Mouse (Mus musculus): Measurements from ENCODE around the gene Zdhhc18. TPM values are rescaled to one million over a fixed set of nuclear protein-coding genes. Genes with fewer than 3 reads are reported as not detected.

Gene Zdhhc18
- polyA plus RNA-seq, 1 experiment from 2014 or later, result 5.9 TPM

DNA sequence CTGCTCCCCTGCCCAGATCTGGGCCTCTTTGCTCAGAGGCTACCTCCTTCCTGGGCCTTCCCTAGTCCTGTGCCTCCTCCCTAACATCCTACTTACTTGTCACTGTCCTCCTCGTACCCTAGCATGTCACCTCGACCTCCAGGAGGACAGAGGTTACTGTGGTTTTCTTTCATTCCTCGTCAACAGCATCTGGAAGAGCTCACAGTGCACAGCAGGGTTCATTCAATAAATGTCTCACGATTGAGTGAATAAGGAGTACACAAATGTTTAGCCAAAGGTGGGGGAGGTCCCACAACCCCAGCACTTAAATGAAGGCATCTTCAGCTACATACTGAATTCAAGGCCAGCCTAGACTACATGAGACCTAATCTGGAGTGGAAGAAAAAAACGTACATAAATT lies 23.7 kb downstream of the Zdhhc18 start:
- no peaks in the 10 kb centered on the region for H3K27me3 ChIP-seq
- no peaks in the 10 kb centered on the region for H3K9me3 ChIP-seq
- H3K27ac ChIP-seq, result no peak overlapping the region
- H3K36me3 ChIP-seq, result peaks cover 53% of the 10 kb centered on the region
- H3K9ac ChIP-seq, result no peak overlapping the region
- no peak overlapping the region for H3K4me2 ChIP-seq (replicated peaks)
- ATAC-seq (ENCODE audit: low FRiP score, low read depth), result no peak
- H3K4me1 ChIP-seq, result peaks cover 9% of the 10 kb centered on the region
- no peak overlapping the region for H3K4me3 ChIP-seq
- WGBS, result 55% methylated on average over 5 of the region's 5 CpGs

DNA sequence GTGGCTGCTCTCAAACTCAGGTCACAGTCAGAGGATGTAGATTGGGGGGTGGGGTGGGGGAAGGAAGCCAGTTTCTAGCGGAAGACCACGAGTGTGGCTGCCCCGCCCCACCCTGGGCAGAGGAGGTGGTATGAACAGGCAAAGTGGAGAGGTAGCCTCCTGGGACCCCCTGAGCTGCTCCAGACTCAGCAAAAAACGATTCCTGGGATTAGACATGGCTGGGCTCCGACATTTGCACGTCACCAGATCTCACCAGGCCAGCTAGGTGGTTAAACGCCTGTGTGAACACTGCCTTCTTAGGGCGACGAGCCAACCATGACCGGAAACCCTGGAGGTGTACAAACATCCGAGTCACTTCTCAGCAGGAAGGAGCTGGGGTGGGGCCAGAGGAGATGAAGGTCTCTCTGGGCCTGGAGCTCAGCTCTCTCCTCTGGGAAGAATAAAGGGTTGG lies 24.3 kb downstream of the Zdhhc18 start:
- no peak overlapping the region; the same call in 1 of the 2 replicates for H3K27ac ChIP-seq
- no peak overlapping the region for H3K9ac ChIP-seq
- ATAC-seq (ENCODE audit: low FRiP score, low read depth), result 0 out of 2 replicates have a peak, but pooled peaks have one; percentile 15
- H3K4me3 ChIP-seq, result no peak overlapping the region
- peaks cover 59% of the 10 kb centered on the region for H3K36me3 ChIP-seq
- 0 out of 2 replicates have a peak, but pooled peaks cover 4% of the 10 kb centered on the region for H3K4me1 ChIP-seq
- H3K9me3 ChIP-seq, result no peaks in the 10 kb centered on the region
- no peak overlapping the region for H3K4me2 ChIP-seq (replicated peaks)
- WGBS, result 64% methylated on average over 11 of the region's 11 CpGs
- H3K27me3 ChIP-seq, result no peaks in the 10 kb centered on the region

DNA sequence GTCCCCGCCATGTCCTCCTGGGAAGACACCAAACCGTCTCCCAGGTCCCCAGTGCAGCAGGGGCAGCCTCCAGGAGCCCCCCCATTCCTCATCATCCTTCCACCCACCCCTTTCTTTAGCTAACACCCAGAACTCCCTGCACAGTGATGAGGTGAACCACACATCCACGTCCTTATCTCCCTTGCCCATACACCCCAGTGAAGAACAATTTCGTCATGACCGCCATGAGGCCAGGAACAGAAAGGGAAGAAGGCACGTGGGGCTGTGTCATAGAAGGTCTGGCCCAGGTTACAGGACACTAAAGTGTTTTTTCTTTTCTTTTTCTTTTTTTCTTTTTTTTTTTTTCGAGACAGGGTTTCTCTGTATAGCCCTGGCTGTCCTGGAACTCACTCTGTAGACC lies 25.1 kb downstream of the Zdhhc18 start:
- Histone ChIP-seq H3K27ac (no peak overlapping the region), H3K4me1 (no peaks in the 10 kb centered on the region), H3K4me2 (replicated peaks) (no peak overlapping the region), H3K9me3 (no peaks in the 10 kb centered on the region), H3K27me3 (no peaks in the 10 kb centered on the region), H3K36me3 (peaks cover 67% of the 10 kb centered on the region), H3K4me3 (no peak overlapping the region), H3K9ac (no peak overlapping the region)
- 89% methylated on average over 7 of the region's 7 CpGs for WGBS
- no peak for ATAC-seq (ENCODE audit: low FRiP score, low read depth)

DNA sequence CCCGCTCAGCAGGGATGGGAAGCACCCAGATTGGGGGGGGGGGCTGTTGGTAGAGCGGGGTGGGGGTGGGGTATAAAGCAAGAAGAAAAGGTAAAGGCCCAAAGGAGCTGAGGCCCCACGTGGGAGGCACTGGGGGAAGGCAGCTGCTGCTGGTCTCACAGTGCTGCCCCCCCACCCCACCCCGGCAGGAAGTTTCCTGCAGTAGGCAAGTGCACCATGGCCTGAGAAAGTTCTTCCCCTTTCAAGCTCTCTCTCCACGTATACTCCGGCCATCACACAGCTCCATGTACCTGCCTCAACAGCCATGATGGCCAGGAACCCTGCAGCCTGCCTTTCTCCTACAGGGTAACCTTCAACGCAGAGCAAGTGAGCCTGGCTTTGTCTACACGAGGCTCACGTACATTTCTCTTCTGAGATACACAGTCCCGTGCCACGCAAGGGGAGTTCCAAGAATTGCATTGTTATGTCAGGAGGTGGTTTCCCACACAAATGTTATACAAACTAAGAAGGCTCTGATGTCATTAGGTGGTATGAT lies 27.7 kb downstream of the Zdhhc18 start:
- Histone ChIP-seq H3K27me3 (no peaks in the 10 kb centered on the region), H3K4me3 (no peak overlapping the region), H3K36me3 (peaks cover 84% of the 10 kb centered on the region), H3K9me3 (no peaks in the 10 kb centered on the region), H3K4me2 (replicated peaks) (no peak overlapping the region), H3K9ac (no peak overlapping the region), H3K4me1 (no peaks in the 10 kb centered on the region), H3K27ac (no peak overlapping the region)
- no peak for ATAC-seq (ENCODE audit: low FRiP score, low read depth)
- 81% methylated on average over 10 of the region's 11 CpGs for WGBS

DNA sequence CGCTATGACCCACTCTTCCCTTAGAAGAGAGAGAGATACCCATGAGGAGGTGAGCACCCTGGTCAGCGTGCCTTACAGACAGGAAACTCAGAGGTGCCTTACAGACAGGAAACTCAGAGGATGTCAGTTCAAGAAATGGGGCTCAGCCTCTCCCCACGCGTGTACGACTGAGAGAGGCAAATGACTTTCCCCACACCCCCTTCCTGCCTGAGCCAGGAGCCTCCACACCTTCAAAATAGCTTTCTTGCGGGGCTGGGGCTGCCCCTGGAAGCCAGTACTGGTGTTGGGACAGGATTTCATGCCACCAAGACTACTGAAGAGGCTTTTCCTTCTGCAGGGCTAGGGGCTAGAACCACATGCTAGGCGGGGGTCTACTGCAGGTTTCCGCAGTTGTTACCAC lies 29.3 kb downstream of the Zdhhc18 start:
- WGBS, result 84% methylated on average over 8 of the region's 8 CpGs
- no peak for ATAC-seq (ENCODE audit: low FRiP score, low read depth)
- H3K36me3 ChIP-seq, result peaks cover 82% of the 10 kb centered on the region

DNA sequence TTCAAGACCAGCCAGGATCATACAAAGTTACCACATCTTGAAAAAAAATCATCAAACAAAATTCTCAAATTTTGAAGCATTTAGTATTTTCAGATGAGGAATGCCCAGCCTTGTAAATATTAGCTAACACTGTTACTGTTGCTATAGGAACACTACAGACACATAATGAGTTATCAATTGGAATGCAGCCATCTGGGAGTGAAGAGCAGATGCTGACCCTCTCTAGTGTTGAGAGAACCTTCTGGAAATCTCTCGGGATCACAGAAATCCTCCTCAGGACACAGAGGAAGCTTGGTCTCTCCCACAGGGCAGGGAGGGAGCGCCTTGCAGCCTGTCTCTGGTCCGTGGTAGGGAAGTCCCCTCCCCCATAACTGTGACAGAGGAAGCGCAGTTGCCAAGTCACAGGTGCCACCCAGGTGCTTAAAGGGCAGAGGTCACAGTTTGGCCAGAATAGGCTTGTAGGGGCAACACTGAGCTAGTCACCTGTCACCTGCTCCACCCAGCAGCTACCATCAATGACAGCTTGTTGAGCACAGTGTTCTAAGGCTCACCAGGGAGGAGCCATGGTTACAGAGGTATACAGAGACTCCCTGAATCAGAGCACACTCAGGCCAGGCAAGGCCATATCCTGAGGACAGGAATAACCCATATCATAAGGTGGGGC lies 30.3 kb downstream of the Zdhhc18 start:
- H3K4me2 ChIP-seq (replicated peaks), result no peak overlapping the region
- no peak overlapping the region for H3K4me3 ChIP-seq
- no peak for ATAC-seq (ENCODE audit: low FRiP score, low read depth)
- no peaks in the 10 kb centered on the region for H3K4me1 ChIP-seq
- peaks cover 82% of the 10 kb centered on the region for H3K36me3 ChIP-seq
- 77% methylated on average over 4 of the region's 4 CpGs for WGBS
- no peak overlapping the region for H3K27ac ChIP-seq
- H3K27me3 ChIP-seq, result no peaks in the 10 kb centered on the region
- H3K9ac ChIP-seq, result no peak overlapping the region
- H3K9me3 ChIP-seq, result no peaks in the 10 kb centered on the region

More for the DNA sequence above, 29.3 kb downstream of the Zdhhc18 start:
- H3K4me1 ChIP-seq, result no peaks in the 10 kb centered on the region
- no peak overlapping the region for H3K27ac ChIP-seq
- H3K4me3 ChIP-seq, result no peak overlapping the region
- H3K9ac ChIP-seq, result no peak overlapping the region
- H3K9me3 ChIP-seq, result no peaks in the 10 kb centered on the region
- no peak overlapping the region for H3K4me2 ChIP-seq (replicated peaks)
- no peaks in the 10 kb centered on the region for H3K27me3 ChIP-seq

DNA sequence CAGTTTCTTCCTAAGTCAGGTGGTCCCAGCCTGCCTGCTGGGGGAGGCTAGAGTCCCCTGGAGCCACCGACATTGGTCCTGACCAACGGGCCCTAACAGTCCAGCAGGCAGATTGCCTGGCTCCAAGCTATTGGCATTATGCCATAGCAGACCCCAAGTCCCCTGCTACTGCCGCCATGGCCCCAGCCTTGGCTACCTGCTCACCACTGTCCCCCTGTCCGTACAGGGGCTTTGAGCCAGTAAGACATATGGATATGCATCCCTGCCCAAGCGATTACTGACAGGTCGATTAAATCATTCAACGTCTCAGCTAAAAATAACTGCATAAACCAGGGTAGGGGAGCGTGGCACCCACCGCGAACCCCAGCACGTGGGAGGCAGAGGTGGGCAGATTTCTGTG lies 32.0 kb downstream of the Zdhhc18 start:
- H3K27ac ChIP-seq, result no peak overlapping the region
- ATAC-seq (ENCODE audit: low FRiP score, low read depth), result no peak
- H3K4me3 ChIP-seq, result no peak overlapping the region
- no peaks in the 10 kb centered on the region for H3K27me3 ChIP-seq
- H3K9ac ChIP-seq, result no peak overlapping the region
- H3K36me3 ChIP-seq, result peaks cover 87% of the 10 kb centered on the region
- H3K4me2 ChIP-seq (replicated peaks), result no peak overlapping the region
- no peaks in the 10 kb centered on the region for H3K9me3 ChIP-seq
- no peaks in the 10 kb centered on the region for H3K4me1 ChIP-seq
- WGBS, result 93% methylated on average over 11 of the region's 11 CpGs

DNA sequence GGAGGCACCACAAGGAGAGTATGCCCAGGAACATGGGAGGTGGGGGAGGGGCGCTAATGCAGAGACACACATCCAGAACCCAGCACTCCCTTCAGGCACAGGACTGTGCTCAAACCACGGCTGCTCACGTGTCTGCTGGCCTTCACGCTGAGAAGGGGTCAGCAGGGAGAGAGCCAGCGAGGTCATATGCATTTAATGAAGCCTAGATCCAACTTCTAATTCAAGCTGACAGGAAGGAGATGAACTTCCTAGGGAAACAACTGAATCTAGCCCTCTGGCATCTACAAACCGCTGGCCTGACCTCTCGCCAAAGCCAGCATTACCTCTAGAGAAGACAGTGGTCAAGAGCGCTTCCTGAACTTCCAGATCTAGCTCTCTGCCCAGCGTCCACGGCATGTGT lies 34.5 kb downstream of the Zdhhc18 start:
- Histone ChIP-seq H3K9me3 (peaks cover 8% of the 10 kb centered on the region; the same call in 1 of the 2 replicates), H3K27me3 (no peaks in the 10 kb centered on the region), H3K4me3 (no peak overlapping the region), H3K4me2 (replicated peaks) (no peak overlapping the region), H3K4me1 (no peaks in the 10 kb centered on the region), H3K36me3 (peaks cover 90% of the 10 kb centered on the region), H3K27ac (no peak overlapping the region), H3K9ac (no peak overlapping the region)
- no peak for ATAC-seq (ENCODE audit: low FRiP score, low read depth)
- WGBS, result 79% methylated on average over 10 of the region's 10 CpGs

DNA sequence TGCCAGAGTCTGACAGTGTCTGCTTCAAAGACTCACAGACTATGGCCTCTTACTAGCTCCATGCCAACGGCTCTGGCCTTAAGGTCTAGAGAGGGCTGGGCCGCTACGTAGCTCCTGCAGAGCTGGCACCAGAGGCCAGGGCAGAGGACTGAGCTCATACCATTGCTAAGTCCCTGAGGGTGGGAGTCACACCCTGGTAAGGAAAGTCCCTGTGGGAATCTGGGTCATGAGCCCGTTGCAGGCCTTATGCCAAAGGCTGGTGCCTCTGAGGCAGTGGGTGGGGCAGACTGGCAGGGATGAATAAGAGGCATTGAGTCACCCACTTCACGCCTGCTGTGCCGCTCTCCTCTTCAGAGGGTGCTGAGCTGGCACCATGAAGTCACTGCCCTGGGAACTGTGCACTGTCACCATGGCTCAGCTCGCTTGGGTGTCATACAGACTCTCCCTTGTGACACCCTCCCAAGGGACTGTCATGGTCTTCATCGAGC lies 35.6 kb downstream of the Zdhhc18 start:
- Histone ChIP-seq H3K4me2 (replicated peaks) (no peak overlapping the region), H3K9me3 (peaks cover 8% of the 10 kb centered on the region; the same call in 1 of the 2 replicates), H3K27ac (no peak overlapping the region), H3K27me3 (no peaks in the 10 kb centered on the region), H3K4me1 (no peaks in the 10 kb centered on the region), H3K9ac (no peak overlapping the region), H3K36me3 (peaks cover 90% of the 10 kb centered on the region), H3K4me3 (no peak overlapping the region)
- ATAC-seq (ENCODE audit: low FRiP score, low read depth), result no peak
- 81% methylated on average over 8 of the region's 8 CpGs for WGBS

DNA sequence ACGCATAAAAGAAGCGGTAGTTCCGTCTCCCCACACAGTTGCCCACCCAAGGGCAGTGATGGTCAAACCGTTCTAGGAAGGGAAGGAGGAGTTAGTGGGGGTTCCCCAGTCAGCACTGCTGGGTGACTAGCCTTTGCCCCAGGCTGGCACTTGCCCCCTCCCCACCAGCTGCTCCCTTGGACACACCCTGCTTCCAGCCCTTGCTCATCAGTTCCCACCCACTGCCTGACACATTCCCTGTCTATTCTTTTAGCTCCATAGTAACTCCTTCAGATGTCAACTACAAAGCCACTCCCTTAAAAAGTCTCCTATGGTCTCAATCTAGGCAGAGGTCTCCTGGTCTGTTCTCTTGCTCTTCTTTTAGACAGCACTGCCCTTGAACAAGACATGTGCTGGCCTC lies 36.1 kb downstream of the Zdhhc18 start:
- ATAC-seq (ENCODE audit: low FRiP score, low read depth), result no peak
- no peak overlapping the region for H3K4me2 ChIP-seq (replicated peaks)
- H3K27ac ChIP-seq, result no peak overlapping the region
- H3K36me3 ChIP-seq, result peaks cover 90% of the 10 kb centered on the region
- H3K4me1 ChIP-seq, result no peaks in the 10 kb centered on the region
- no peak overlapping the region for H3K4me3 ChIP-seq
- WGBS, result 88% methylated on average over 4 of the region's 4 CpGs
- no peaks in the 10 kb centered on the region for H3K27me3 ChIP-seq
- H3K9me3 ChIP-seq, result peaks cover 8% of the 10 kb centered on the region; the same call in 1 of the 2 replicates
- H3K9ac ChIP-seq, result no peak overlapping the region

DNA sequence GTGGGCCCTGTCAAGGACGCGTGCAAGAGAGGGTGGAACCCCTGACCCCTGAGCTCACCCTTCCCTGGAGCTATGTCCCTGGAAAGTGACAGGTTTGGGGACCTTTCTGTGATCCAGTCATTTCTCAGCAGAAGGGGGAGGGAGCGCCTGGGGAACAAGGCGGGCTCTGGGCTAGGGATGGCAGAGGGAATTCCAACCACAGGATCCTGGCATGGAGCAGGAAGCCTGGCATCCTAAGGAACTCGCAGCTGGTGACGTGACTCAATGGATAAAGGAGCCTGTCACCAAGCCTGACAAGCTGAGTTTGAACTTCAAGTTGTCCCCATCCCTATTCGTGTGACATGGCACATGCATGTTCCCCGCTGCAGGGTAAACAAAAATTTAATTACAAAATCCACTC lies 36.9 kb downstream of the Zdhhc18 start:
- no peaks in the 10 kb centered on the region for H3K4me1 ChIP-seq
- H3K9me3 ChIP-seq, result peaks cover 8% of the 10 kb centered on the region; the same call in 1 of the 2 replicates
- no peak for ATAC-seq (ENCODE audit: low FRiP score, low read depth)
- no peak overlapping the region for H3K9ac ChIP-seq
- peaks cover 94% of the 10 kb centered on the region for H3K36me3 ChIP-seq
- no peak overlapping the region for H3K27ac ChIP-seq
- H3K4me3 ChIP-seq, result no peak overlapping the region
- no peaks in the 10 kb centered on the region for H3K27me3 ChIP-seq
- 94% methylated on average over 8 of the region's 8 CpGs for WGBS
- H3K4me2 ChIP-seq (replicated peaks), result no peak overlapping the region

DNA sequence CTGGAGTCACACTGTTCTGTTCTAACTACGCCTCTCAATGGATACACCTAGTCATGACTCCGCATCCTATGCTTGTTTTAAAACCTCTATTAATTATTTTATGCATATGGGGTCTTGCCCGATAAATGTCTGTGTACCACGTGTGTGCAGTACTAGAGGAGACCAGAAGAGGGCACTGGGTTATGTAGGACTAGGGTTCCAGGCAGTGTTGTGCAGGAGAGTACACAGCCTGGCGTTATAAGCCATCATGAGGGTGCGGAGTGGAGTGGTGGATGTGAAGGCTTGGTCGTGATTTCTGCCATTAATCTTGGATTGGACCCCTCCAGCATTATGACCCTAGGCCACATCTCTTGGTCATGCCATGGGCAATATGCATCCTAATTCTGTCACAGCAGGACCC lies 37.5 kb downstream of the Zdhhc18 start:
- Histone ChIP-seq H3K36me3 (peaks cover 94% of the 10 kb centered on the region), H3K9me3 (peaks cover 8% of the 10 kb centered on the region; the same call in 1 of the 2 replicates), H3K27me3 (no peaks in the 10 kb centered on the region), H3K9ac (no peak overlapping the region), H3K27ac (no peak overlapping the region), H3K4me1 (no peaks in the 10 kb centered on the region), H3K4me3 (no peak overlapping the region), H3K4me2 (replicated peaks) (no peak overlapping the region)
- no peak for ATAC-seq (ENCODE audit: low FRiP score, low read depth)
- whole genome bisulfite sequencing, result 97% methylated on average over 7 of the region's 7 CpGs
